Mouse (Mus musculus) heart, embryonic 16.5 days (tissue): ENCODE measurements around the gene Ccdc47. TPM values are rescaled to one million over a fixed set of nuclear protein-coding genes. Genes with fewer than 3 reads are reported as not detected.
A peak's percentile ranks its signal among the peaks of the same experiment; 100 is the strongest.
"Not testable (repeated sequence)": the region's sequence is repeated elsewhere in the genome, so short reads cannot be mapped to it uniquely, and the experiment has no call there.

Source experiments
- ATAC-seq: fragments of 200-750 bp; cut with Nextera tagmentation; replicated peaks from 2 replicates; pipeline ENCODE4 v1.8.0; 2017; ENCODE audit warnings: moderate number of reproducible peaks; ENCODE audit not compliant: insufficient read depth, low FRiP score; ENCODE audit errors: extremely low read depth
- H3K27ac ChIP-seq: fragments of 300-500 bp; sonication (generic); 2 replicates; pipeline ENCODE4 v1.5.1; 2014; ENCODE audit warnings: mild to moderate bottlenecking, low read length, control low read depth, moderate library complexity
- H3K27me3 ChIP-seq: fragments of 300-500 bp; sonication (generic); 2 replicates; pipeline ENCODE4 v1.6.1; 2014; ENCODE audit warnings: low read length, mixed read lengths; ENCODE audit not compliant: control insufficient read depth, insufficient read depth
- H3K36me3 ChIP-seq: fragments of 300-500 bp; sonication (generic); 2 replicates; pipeline ENCODE4 v1.6.1; 2014; ENCODE audit not compliant: control insufficient read depth, insufficient read depth
- H3K4me1 ChIP-seq: fragments of 300-500 bp; sonication (generic); 2 replicates; pipeline ENCODE4 v1.6.1; 2014; ENCODE audit warnings: low read length, mixed read lengths; ENCODE audit not compliant: control insufficient read depth, insufficient read depth
- H3K4me2 ChIP-seq: fragments of 300-500 bp; sonication (generic); 2 replicates; pipeline ENCODE4 v1.6.1; 2014; ENCODE audit warnings: low read depth, mild to moderate bottlenecking, control low read depth, low read length
- H3K4me3 ChIP-seq: fragments of 300-500 bp; sonication (generic); 2 replicates; pipeline ENCODE4 v1.5.1; 2014; ENCODE audit warnings: mild to moderate bottlenecking, control low read depth, low read length
- H3K9ac ChIP-seq: fragments of 300-500 bp; sonication (generic); 2 replicates; pipeline ENCODE4 v1.6.1; 2014; ENCODE audit warnings: low read length, control low read depth
- H3K9me3 ChIP-seq: fragments of 300-500 bp; sonication (generic); replicated peaks from 2 replicates; pipeline ENCODE4 v1.6.1; 2016; ENCODE audit warnings: low read length; ENCODE audit not compliant: control insufficient read depth
- WGBS: fragments of 180-500 bp; shearing (Covaris S2); extraction: QIAGEN DNeasy Blood & Tissue Kit; methylation state at CpG from one replicate; pipeline ENCODE4 v1.1.7; 2014; 5-methylcytosine and 5-hydroxymethylcytosine counted together
- polyA plus RNA-seq: library from polyadenylated mRNA; unstranded; fragments of >200 nt; fragmentation: Nextera tagmentation; extraction: Ambion mirVana; gene quantifications from 2 replicates; pipeline ENCODE4 v1.2.1, GENCODE M21; 2015

Ccdc47 gene
- polyA plus RNA-seq, 1 experiment from 2014 or later, result 110 TPM

- H3K9me3 ChIP-seq, result no peaks in the 10 kb centered on the region
- peak overlapping the region; percentile 100 for H3K4me2 ChIP-seq
- peaks cover 41% of the 10 kb centered on the region for H3K36me3 ChIP-seq
- 10% methylated on average over 2 of the region's 2 CpGs for WGBS
- no peak overlapping the region; the same call in 1 of the 2 replicates for H3K27ac ChIP-seq
- peaks cover 13% of the 10 kb centered on the region for H3K4me1 ChIP-seq
- H3K4me3 ChIP-seq, result peak overlapping the region; percentile 94
- no peaks in the 10 kb centered on the region for H3K27me3 ChIP-seq
- no peak for ATAC-seq
- peak overlapping the region; percentile 94 for H3K9ac ChIP-seq
Observed at GRCm38 (mm10) chr11:106254767-106255166, 38.6 kb upstream of the Ccdc47 start.

DNA sequence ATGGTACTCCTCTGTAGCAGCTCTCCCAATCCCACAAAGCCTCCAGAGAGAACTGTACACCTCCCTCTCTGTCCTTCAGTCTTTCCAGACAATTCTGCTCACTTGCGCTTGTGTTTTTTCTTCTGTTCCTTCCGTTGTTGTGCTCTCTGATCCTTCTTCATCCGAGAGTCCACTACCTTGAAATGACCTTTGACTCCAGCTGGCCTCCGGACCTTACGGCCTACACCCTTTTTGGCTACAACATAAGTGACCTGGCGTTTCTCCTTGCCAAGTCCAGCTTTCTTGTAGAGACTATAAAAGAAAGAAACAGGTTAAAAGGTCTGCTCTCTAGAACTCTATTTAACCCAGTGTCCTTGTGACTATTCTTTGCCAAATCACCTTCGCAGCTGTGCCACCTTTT lies 33.2 kb upstream of the Ccdc47 start:
- Histone ChIP-seq H3K36me3 (peaks cover 78% of the 10 kb centered on the region), H3K9ac (no peak overlapping the region), H3K4me2 (no peak overlapping the region), H3K4me1 (no peaks in the 10 kb centered on the region), H3K4me3 (no peak overlapping the region), H3K27ac (no peak overlapping the region), H3K27me3 (no peaks in the 10 kb centered on the region), H3K9me3 (peaks cover 4% of the 10 kb centered on the region; the same call in 1 of the 2 replicates)
- no peak for ATAC-seq
- WGBS, result 87% methylated on average over 7 of the region's 7 CpGs

- H3K36me3 ChIP-seq, result peaks cover 85% of the 10 kb centered on the region
- H3K27me3 ChIP-seq, result no peaks in the 10 kb centered on the region
- H3K4me3 ChIP-seq, result no peak overlapping the region
- H3K4me2 ChIP-seq, result no peak overlapping the region
- no peak overlapping the region for H3K9ac ChIP-seq
- H3K9me3 ChIP-seq, result peaks cover 4% of the 10 kb centered on the region; the same call in 1 of the 2 replicates
- no peak overlapping the region for H3K27ac ChIP-seq
- ATAC-seq, result no peak
- 89% methylated on average over 1 of the region's 1 CpGs for WGBS
- no peaks in the 10 kb centered on the region for H3K4me1 ChIP-seq
Observed at GRCm38 (mm10) chr11:106246834-106247233, 30.7 kb upstream of the Ccdc47 start.

GRCm38 (mm10) chr11:106233978-106234377 lies 17.8 kb upstream of the Ccdc47 start:
- ATAC-seq, H3K9ac ChIP-seq: not testable (repeated sequence)
- WGBS, result 84% methylated on average over 8 of the region's 8 CpGs

DNA sequence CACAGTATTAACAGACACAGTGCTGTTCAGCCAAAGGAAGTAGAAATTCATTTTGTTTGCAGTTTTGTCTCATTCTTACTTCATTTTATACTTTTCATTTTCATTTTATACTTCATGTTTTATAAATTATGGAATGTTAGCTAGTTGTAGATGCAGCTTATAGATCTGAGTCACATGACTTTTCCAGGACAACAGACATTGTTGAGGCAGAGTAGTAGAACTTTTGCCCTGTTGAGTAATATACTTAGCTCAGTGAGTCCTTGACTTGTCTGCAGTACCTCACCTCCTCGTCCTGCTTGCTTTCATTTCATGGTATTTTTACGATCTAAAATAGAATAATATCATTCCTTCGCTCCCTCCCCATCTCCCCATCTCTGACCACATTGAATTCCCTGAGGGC lies 4.5 kb upstream of the Ccdc47 start:
- Histone ChIP-seq H3K4me2 (no peak overlapping the region), H3K27ac (no peak overlapping the region), H3K9ac (no peak overlapping the region), H3K4me3 (no peak overlapping the region), H3K9me3 (no peaks in the 10 kb centered on the region), H3K36me3 (peaks cover 8% of the 10 kb centered on the region), H3K27me3 (no peaks in the 10 kb centered on the region), H3K4me1 (peaks cover 13% of the 10 kb centered on the region)
- no peak for ATAC-seq
- WGBS, result 92% methylated on average over 3 of the region's 3 CpGs

More at GRCm38 (mm10) chr11:106233978-106234377, 17.8 kb upstream of the Ccdc47 start:
- H3K36me3 ChIP-seq, result peaks cover 50% of the 10 kb centered on the region
- not testable (repeated sequence) for H3K4me1 ChIP-seq, H3K9me3 ChIP-seq, H3K27me3 ChIP-seq, H3K4me2 ChIP-seq, H3K4me3 ChIP-seq, H3K27ac ChIP-seq

GRCm38 (mm10) chr11:106216730-106217490 lies 766 bp upstream of the Ccdc47 start, which contains the start of gene Ddx42:
Gene Ddx42, plus strand, starts transcription at chr11:106216926.
- peaks cover 1% of the 10 kb centered on the region for H3K36me3 ChIP-seq
- H3K27ac ChIP-seq, result peak within 1 kb of the TSS; percentile 98
- H3K9me3 ChIP-seq, result no peaks in the 10 kb centered on the region
- under 1% methylated on average over 70 of the region's 70 CpGs for WGBS
- ATAC-seq, result peak; percentile 89
- H3K4me3 ChIP-seq, result peak within 1 kb of the TSS; percentile 99
- H3K4me2 ChIP-seq, result peak within 1 kb of the TSS; percentile 82
- peaks cover 33% of the 10 kb centered on the region for H3K4me1 ChIP-seq
- H3K9ac ChIP-seq, result peak within 1 kb of the TSS; percentile 99
- no peaks in the 10 kb centered on the region for H3K27me3 ChIP-seq

GRCm38 (mm10) chr11:106215450-106215859 lies 689 bp downstream of the Ccdc47 start:
- Histone ChIP-seq H3K4me3 (peak overlapping the region; percentile 99), H3K27me3 (no peaks in the 10 kb centered on the region), H3K4me2 (peak overlapping the region; percentile 82), H3K4me1 (peaks cover 33% of the 10 kb centered on the region), H3K36me3 (peaks cover 14% of the 10 kb centered on the region), H3K9me3 (no peaks in the 10 kb centered on the region), H3K9ac (peak overlapping the region; percentile 82), H3K27ac (peak overlapping the region; percentile 98)
- WGBS, result 19% methylated on average over 7 of the region's 7 CpGs
- ATAC-seq, result no peak

GRCm38 (mm10) chr11:106214856-106215255 lies 1.3 kb downstream of the Ccdc47 start:
- 90% methylated on average over 5 of the region's 5 CpGs for WGBS
- no peak overlapping the region for H3K27ac ChIP-seq

DNA sequence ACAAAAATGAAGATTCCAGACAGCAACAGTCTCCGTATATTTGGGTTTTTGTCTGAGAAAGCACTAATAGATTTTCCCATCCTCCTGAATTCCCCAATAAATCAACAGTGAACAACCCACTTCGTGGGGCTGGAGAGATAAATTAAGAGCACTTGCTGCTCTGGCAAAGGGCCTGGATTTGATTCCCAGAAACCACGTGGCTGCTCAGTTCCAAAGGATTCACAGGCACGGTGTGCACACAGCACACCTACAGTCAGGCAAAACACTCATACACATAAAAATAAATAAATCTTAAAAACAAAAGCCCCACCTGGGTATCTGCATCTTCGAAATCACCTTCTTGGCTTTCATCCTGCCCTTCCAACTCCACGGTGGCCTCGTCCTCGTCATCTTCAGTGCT lies 3.4 kb downstream of the Ccdc47 start:
- Histone ChIP-seq H3K36me3 (peaks cover 37% of the 10 kb centered on the region), H3K4me3 (no peak overlapping the region), H3K4me2 (no peak overlapping the region), H3K4me1 (peaks cover 21% of the 10 kb centered on the region), H3K9me3 (no peaks in the 10 kb centered on the region), H3K27ac (no peak overlapping the region), H3K27me3 (no peaks in the 10 kb centered on the region), H3K9ac (no peak overlapping the region)
- ATAC-seq, result no peak
- 78% methylated on average over 8 of the region's 8 CpGs for WGBS

More at GRCm38 (mm10) chr11:106214856-106215255, 1.3 kb downstream of the Ccdc47 start:
- Histone ChIP-seq H3K4me3 (peak overlapping the region; percentile 99; the same call in 1 of the 2 replicates), H3K4me2 (peak overlapping the region; percentile 82), H3K4me1 (peaks cover 33% of the 10 kb centered on the region), H3K9ac (peak overlapping the region; percentile 82), H3K9me3 (no peaks in the 10 kb centered on the region), H3K27me3 (no peaks in the 10 kb centered on the region), H3K36me3 (peaks cover 19% of the 10 kb centered on the region)
- ATAC-seq, result no peak
